Mouse (Mus musculus) cerebellum, adult 8-10 months (tissue): ENCODE data around the gene Ckm.

ENCODE experiments used
- DNase-seq: peaks from one replicate; pipeline ENCODE4 v3.0.0; 2022

Gene Ckm

DNA sequence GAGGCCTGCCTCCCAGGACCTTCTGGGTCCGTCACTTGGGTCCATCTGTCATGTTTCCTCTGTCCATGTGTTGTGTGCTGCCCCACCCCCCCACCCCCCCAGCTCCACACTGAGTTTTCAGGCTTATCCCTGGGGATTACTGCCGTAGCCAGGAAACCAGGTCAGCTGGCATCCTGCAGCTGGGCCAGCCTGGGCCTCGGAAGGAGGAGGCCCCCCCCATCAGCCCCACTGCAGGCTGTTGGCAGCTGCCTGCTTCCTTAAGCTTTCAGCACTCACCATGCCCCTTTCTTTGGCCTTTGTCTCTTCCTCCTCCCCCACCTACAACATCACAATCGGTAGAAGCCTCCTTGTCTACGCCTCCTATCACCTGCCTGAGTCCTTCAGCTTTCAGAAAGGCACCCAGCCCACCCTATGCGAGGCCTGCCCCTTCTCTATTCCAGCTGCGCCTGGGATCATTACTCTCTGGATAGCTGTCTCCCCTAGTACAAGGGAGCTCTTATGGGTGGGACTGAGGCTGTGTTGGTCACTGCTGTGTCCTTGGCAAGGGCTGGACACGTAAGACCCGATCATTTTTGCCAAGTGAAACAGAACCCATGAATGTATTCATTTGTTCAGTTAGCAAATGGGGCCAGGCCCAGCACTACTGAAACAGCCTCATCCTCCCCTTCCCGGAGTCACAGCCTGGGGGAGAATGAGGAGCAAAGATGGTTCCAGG is 15.7 kb upstream of the Ckm start:
- no peak for DNase-seq

DNA sequence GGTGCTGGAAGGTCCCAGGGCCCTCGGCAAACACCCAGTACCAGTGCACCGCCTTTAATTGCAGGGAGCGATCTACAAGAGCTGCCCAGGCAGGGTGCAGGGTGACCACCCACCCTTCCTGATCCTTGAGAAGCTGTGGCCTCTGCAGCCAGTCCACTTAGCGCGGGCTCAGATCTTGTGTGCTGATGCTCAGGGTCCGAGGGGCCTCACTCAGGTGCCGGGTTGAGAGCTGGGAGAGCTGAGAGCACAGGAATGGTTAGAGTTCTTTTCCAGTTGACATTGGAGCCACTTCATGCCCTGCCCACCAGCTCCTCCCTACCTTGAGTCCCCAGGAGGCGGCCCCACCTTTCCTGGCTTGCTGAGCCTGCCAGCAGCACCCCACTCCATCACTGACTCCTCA is 10.1 kb upstream of the Ckm start:
- no peak for DNase-seq

DNA sequence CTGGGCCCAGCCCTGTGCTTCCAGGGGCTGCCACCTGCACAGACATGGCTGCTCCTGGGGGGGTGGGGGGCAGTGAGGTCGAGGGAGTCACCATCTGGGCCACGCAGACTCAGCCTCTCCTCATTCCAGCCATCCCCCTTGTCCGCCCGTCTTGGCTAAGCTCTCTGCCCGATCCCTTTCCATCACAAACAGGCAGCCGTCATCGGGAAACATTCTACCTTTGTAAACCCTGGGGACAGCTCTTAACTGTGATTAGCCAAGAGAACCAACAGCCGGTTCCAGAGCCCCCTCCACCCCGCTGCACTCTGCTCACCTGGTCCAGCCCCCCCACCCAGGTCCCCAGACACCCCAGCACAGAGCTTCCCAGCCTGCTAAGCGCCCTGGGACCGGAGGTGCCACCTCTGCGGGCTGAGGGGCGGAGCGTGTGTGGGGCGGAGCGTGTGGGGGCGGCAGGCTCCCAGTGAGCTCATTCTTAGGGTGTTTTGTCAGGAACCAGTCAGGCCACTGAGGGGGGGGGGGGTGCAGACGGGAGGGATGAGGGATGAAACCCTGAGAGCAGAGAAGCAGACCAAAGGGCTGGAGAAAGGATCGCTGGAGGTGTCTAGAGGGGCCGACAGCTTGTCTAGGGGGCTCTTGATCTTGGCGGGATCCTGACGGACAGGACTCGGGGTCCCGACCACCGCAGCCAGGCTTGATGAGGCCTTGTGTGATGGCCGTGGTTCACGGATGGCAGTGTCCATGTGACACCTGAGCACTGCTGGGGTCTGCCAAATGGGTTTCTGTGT is 4.9 kb upstream of the Ckm start:
- no peak for DNase-seq

DNA sequence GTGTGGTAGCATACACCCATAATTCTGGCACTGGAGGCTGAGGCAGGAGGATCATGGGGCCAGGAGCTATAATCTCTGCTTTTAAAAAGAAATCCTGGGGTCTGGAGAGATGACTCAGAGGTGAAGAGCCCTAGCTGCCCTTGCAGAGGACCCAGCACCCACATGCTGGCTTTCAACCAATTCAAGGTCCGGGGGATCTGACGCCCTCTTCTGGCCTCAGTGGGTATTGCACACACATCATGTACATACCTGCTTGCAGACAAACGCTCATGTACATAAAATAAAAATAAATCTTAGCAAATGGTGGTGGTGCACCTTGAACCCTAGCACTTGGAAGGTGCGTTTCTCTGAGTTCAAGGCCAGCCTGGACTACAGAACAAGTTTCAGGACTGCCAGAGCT is 3.6 kb upstream of the Ckm start:
- DNase-seq: no peak

DNA sequence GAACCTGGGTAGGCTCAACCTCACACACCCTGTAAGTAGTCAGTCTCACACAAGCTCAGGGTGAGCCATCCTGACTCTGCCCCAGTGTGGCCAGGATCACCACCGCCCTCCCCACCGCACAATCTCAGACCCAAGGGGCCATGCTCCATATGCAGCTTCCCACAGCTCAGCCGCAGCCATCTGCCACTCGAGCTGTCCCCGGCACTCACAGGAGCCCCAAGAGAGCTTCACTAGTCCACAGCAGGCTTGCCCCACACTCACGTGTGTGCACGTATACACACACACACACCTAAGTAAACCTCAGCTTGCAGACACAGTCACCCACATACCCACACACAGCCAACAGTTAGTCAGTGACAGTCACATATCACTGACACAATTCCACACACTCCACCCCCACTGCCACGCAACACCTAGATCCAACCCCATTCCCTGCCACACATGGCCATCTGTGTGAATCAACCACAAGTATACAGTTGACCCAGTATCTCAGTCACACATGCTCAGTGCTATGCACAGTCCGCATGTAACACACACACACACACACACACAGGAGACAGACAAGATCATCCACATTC is 2.0 kb upstream of the Ckm start:
- DNase-seq: no peak

DNA sequence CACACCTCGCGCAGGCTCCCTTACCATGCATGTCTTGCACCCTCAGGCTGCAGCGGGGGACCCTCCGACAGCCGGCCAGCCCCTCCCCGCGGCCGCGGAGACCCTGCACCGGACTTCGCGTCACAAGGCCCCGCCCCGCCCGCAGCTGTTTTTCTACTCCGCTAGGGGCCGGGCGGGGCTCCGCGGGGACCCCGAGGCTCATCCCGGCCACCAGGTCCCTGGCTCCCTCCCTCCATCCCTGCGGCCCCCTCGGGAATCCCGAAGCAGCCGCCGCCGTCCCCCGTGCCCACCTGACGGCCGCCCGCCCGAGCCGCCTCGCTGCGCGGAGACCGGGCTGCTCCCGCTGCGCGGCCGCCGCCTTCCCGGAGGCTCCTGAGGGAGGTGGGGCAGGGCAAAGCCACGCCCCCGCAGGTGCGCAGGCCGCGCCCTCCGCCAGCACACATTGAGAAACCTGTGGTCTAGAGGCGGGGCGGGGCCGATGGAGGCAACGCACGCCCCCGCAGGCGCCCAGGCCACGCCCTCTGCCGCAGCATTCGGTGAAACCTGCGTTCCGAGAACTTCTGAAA is 762 bp upstream of the Ckm start, which contains the start of gene Klc3:
Gene Klc3 (minus strand): TSS at position 374 of the 566 bp plus-strand sequence.
- DNase-seq: no peak

DNA sequence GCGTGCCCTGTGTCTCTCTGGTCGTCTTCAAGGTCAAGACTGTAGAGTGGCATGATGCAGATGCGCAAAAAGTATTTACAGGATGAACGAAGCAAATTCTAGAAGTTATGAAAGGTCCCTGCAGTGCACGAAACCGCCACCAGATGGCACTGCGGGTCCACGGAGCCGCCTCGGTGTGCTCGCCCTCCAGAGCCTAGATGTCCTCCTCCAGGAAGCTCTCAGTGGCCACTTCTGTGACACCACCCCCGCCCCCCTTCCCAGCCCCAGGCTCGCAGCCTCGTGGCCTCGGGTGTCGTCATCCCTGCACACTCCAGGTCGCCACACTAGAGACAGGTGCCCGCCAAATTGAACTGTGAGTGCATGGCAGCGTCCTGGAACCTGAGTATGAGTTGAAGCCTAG is 841 bp downstream of the Ckm start:
- peak; percentile 82 for DNase-seq

DNA sequence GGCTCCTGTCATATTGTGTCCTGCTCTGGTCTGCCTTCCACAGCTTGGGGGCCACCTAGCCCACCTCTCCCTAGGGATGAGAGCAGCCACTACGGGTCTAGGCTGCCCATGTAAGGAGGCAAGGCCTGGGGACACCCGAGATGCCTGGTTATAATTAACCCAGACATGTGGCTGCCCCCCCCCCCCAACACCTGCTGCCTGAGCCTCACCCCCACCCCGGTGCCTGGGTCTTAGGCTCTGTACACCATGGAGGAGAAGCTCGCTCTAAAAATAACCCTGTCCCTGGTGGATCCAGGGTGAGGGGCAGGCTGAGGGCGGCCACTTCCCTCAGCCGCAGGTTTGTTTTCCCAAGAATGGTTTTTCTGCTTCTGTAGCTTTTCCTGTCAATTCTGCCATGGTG is 5.2 kb downstream of the Ckm start:
- DNase-seq: no peak

DNA sequence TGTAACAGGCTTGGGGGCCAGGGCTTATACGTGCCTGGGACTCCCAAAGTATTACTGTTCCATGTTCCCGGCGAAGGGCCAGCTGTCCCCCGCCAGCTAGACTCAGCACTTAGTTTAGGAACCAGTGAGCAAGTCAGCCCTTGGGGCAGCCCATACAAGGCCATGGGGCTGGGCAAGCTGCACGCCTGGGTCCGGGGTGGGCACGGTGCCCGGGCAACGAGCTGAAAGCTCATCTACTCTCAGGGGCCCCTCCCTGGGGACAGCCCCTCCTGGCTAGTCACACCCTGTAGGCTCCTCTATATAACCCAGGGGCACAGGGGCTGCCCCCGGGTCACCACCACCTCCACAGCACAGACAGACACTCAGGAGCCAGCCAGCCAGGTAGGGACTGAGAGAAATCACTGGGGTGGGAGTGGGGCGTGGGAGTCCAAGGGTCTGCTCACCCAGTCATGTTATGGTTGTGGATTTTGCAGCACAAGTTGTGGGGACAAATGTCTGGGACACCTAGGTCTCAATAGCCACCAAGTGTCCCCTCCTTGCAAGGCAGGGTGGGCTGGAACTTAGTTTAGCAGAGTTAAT is 6.3 kb downstream of the Ckm start:
- DNase-seq: no peak

DNA sequence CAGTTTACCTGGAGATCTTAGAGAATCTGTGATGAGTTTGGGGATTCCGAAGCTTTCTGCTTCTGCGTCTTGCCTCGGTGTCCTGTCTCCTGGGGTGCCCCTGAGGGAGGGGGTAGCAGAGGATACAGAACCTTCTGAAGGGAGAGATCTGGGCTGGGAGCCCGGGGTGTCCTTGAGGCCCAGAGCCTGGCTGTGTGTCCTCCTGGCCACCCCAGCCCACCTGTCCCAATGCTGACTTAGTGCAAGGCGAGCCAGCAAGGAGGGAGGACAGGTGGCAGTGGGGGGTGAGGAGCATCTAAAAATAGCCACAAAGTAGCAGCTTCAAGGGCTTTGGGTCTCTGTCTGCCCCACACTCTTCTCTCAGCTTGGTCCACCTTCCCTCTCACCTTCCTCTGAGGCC is 7.2 kb downstream of the Ckm start:
- DNase-seq: no peak

DNA sequence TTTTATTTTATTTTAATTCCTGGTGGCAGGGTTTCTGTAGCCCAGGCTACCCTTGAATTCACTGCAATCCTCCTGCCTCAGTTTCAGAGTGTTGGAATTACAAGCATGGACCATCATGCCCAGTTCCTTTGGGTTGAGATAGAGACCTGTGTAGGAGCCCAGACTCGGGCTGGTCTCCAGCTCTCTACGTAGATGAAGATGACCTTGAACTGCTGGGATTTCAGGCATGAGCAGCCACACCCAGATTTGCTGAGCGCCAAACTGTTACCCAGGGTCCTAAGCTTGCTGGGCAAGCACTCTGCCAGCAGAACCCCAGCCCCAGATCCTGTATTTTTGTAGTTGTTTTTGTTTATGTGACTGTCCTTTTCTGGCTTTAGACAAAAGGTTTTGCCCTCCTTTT is 8.9 kb downstream of the Ckm start:
- no peak for DNase-seq

DNA sequence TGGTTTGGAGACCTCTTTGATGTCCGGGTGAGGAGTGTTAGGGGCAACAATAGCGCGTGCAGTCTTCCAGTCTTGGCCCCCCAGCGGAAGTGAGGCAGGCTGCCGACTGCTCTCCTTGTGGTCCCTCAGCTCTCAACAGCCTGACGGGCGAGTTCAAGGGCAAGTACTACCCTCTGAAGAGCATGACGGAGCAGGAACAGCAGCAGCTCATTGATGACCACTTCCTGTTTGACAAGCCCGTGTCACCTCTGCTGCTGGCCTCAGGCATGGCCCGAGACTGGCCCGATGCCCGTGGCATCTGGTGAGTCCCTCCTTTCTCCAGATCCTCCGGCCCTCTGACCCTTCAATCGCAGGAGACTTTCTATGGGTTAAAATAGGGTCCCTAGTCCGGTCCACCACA is 12.0 kb downstream of the Ckm start:
- DNase-seq: no peak

DNA sequence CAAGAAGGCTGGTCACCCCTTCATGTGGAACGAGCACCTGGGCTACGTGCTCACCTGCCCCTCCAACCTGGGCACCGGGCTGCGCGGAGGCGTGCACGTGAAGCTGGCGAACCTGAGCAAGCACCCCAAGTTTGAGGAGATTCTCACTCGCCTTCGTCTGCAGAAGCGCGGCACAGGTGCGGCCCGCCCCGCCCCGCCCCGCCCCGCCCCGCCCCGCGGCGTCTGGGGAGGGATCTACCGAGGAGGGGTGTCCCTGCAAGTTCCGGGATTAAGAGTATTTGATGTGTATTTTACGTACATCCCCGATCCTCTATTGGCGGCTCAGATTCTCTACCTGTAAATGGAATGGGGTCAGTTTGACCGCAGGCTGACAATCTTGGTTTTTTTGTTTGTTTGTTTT is 15.5 kb downstream of the Ckm start:
- DNase-seq: no peak

DNA sequence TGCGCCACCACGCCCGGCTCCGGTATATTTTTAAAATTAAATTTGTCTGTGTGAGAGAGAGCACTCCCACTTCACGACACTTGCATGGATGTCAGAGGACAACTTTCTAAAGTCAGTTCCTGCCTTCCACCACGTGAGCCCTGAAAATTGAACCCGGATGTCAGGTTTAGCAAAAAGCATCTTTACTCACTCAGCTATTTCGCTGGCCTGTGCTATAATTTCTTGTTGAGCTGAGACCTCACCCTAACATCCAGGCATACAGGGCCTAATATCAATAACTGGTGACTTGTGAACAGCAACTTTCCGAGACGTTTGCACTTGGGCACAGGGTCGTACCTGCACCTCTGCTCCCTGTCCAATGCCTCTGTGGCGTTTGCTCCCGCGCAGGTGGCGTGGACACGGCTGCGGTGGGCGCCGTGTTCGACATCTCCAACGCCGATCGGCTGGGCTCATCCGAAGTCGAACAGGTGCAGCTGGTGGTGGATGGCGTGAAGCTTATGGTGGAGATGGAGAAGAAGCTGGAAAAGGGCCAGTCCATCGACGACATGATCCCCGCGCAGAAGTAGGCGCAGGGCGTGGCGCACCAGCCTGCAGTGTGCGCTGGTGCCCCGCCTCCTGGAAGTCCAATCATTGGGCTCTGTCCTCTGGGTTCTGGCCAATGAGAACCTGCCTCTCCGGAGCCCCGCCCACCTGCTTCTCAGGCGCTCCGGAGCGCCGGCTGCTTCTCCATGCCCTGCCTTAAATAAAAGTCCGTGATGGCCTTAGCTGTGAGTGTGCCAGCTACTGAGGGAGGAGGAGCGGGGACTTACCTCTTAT is 16.5 kb downstream of the Ckm start:
- peak; percentile 79 for DNase-seq

DNA sequence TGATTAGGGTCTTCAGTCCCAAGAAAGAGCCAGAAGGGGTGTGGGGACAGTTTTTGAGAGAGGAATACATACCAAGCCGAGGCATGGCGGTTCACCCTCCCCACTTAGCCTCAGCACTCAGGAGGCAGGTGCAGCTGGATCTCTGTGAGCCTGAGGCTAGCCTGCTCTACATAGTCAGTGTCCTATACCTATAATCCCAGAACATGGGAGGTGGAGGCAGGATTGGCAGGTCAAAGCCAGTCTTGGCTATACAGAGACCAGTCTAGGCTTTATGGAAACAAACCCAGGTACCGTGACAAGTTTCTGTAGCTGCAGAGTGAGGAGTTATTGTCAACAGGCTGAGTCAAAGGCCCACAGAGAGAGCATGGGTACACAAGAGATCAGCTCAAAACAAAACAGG is 18.5 kb downstream of the Ckm start:
- no peak for DNase-seq

DNA sequence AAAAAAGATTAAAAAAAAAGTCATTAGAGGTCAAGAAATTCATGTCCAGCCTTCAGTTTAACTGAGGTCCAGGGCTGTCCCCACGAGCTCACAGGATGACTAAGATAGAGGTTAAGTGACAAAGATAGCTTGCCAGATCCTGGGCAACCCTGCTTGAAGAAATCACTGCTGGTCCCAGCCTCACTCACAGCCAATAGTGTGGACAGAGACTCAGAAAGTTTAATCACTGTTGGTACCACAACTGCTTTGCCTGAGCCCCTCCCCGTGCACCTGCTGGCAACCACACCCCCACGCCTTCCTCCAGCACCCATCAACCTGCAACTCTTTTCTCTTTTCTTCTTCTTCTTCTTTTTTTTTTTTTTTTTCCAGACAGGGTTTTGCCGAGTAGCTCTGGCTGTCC is 19.5 kb downstream of the Ckm start:
- no peak for DNase-seq

DNA sequence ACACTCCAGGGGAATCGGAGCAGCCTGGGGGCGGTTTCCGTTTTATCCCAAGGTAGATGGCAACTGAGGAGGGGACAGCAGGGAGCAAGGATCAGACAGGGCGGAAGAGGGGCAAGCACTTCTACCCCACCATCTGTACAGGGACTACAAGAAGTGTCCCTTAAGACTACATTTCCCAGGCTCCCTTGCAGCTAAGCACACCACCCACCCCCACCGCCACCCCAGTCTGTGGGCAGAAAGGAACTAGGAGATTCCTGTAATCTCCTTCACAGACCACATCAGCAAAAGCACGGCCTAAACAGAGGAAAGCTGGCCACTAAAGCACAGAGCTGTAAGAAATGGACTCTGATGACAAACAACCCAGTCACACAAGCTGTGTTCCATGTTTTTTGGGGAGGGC is 21.8 kb downstream of the Ckm start:
- no peak for DNase-seq

DNA sequence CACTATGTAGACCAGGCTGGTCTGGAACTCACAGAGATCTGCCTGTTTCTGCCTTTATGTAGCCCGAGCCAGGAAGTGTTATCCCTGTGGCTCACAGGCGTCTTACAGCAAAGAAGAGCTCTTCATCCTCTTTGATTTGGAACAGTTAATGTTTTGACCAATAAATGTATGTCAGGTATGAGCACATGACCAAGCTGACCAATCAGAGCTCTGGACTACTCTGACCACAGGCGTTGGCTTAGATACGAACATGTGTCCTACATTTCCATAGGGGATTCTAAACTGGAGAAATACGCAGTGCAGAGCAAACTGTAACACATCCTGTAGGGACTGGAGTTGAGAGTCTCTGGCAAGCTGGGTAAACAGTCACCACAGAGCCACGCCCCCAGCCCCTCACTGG is 22.3 kb downstream of the Ckm start:
- no peak for DNase-seq

DNA sequence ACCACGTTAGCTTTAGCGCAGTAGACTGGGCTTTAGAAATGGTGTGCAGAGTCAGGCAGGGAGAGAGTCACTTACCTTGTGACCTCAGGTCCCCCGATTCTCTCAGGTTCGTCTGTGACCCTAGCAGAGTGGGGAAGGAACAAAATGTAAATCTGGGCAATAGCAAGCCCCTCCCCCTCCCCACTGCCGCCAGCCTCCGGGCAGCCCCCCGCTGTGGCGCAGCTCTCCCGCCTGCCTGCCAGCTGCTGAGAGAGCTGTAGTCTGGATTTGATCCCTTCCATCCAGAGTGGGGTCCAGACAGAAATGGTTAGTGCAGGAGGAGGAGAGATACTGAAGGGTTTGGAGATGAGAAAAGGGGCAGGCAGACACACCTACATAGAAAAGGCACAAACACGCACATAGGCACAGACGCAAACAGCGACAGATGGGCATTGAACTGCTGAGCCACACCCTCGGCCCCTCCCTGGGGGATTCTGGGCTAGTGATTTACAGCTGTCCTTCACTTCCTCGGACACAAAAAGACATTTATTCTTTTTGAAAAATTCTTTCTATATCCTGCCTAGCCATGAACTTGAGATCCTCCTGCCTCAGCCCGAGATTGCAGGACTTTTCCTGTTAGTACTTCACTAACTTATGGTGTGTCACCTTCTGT is 23.5 kb downstream of the Ckm start:
- no peak for DNase-seq

DNA sequence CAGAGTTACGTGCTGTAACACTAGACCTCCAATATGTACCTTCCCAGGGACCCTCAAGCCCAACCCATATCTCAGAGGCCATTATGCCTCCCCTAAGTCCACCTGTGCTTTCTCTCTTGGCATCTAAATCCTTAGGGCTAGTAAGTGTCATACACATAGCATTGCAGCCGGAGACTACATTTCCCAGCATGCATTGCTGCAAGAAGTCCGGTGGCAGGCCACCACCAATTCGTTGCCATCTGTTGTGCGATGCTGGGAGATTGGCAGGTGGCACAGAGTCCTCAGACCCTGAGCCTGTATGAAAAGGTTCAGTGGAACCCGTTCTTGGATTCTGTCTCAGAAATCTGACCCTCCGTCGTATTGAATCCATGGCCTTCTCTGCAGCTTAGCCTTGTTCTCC is 25.1 kb downstream of the Ckm start:
- DNase-seq: peak; percentile 50

DNA sequence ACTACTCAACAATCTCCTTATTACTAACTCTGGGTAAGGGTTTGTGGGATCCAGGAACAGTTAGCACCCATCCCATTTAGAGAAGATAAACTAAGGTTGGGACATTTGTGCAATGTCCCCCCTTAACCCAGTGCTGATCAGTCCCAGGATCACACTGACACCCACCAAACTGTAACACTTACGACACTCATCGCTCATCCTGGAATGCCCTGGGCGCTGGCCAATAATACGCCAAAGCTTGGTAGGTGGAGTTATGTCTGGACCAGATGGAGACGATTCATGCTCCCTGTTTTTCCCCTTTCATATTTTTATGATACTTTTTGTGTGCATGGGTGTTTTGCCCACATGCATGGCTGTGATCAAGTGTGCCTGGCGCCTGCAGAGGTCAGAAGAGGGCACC is 25.8 kb downstream of the Ckm start:
- DNase-seq: no peak

DNA sequence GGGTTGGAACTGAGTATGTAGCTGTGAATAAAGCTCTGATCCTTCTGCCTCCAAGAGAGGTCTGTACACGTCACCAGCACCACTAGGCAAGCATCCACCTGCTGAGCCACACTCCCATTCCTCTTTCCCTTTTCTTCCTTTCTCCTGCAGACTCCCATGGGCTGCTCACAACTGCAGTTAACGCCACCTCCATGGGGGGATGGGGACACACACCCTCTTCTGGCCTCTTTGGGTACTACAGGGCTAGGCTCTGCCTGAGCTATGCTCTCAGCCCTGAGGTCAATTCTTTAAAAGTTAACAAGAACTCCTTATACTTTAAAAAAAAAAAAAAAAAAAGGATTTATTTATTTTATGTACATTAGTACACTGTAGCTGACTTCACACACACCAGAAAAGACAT is 27.9 kb downstream of the Ckm start:
- no peak for DNase-seq
